Comparison of ENCODE assay signal across 14 mouse cellular contexts in genomic region chr15:27941020-27941419, GRCm38 (mm10).
"Had no signal": no experiment of that assay in that cellular context is flagged by ENCODE, and none has a peak within 500 bp of the region (broad histone marks: within the 10 kb centered on the region; RNA-seq: fewer than 3 reads in every experiment).

No protein-coding gene starts in this region.

- H3K27ac ChIP-seq: kidney, embryonic 15.5 days; limb, embryonic 10.5 days; liver, embryonic 13.5 days; lung, embryonic 15.5 days; midbrain, embryonic 10.5 days; neural tube, embryonic 13.5 days; stomach, embryonic 15.5 days had no signal

- DNase-seq: kidney, adult 2 months; liver, embryonic 13.5 days; liver, postnatal 0 days; lung, postnatal 14 days; midbrain, embryonic 14.5 days; retina, postnatal 1 day; thymus, adult 2 months; thymus, postnatal 25 days had no signal

- H3K4me2 ChIP-seq: kidney, embryonic 15.5 days; liver, embryonic 13.5 days; lung, embryonic 15.5 days; neural tube, embryonic 13.5 days; stomach, embryonic 15.5 days had no signal

- H3K4me3 ChIP-seq: kidney, embryonic 15.5 days; limb, embryonic 10.5 days; liver, embryonic 13.5 days; lung, embryonic 15.5 days; midbrain, embryonic 10.5 days; neural tube, embryonic 13.5 days; stomach, embryonic 15.5 days had no signal

- H3K9ac ChIP-seq: kidney, embryonic 15.5 days; liver, embryonic 13.5 days; liver, postnatal 0 days; lung, embryonic 15.5 days; neural tube, embryonic 13.5 days; stomach, embryonic 15.5 days had no signal

- H3K36me3 ChIP-seq: kidney, embryonic 15.5 days; limb, embryonic 10.5 days; liver, embryonic 13.5 days; lung, embryonic 15.5 days; midbrain, embryonic 10.5 days; neural tube, embryonic 13.5 days; stomach, embryonic 15.5 days had no signal

- ATAC-seq: liver, postnatal 0 days had no signal

- H3K9me3 ChIP-seq: kidney, embryonic 15.5 days; limb, embryonic 10.5 days; liver, embryonic 13.5 days; lung, embryonic 15.5 days; midbrain, embryonic 10.5 days; neural tube, embryonic 13.5 days; stomach, embryonic 15.5 days had no signal

- H3K27me3 ChIP-seq: kidney, embryonic 15.5 days; liver, embryonic 13.5 days; lung, embryonic 15.5 days; neural tube, embryonic 13.5 days; stomach, embryonic 15.5 days had no signal
